Mouse (Mus musculus) ovary, postnatal 14 days (tissue): ENCODE measurements around the gene Xylb.
"Not testable (repeated sequence)": the region's sequence is repeated elsewhere in the genome, so short reads cannot be mapped to it uniquely, and the experiment has no call there.

Source experiments
- DNase-seq: peaks from one replicate; pipeline ENCODE4 v3.0.0; 2022; ENCODE audit warnings: low spot score

The Xylb gene

GRCm38 (mm10) chr9:119340909-119341816 lies 16.0 kb upstream of the Xylb start, which contains the start of gene Myd88:
Gene Myd88 (minus strand): TSS chr9:119341411.
- peak; percentile 85 for DNase-seq

DNA sequence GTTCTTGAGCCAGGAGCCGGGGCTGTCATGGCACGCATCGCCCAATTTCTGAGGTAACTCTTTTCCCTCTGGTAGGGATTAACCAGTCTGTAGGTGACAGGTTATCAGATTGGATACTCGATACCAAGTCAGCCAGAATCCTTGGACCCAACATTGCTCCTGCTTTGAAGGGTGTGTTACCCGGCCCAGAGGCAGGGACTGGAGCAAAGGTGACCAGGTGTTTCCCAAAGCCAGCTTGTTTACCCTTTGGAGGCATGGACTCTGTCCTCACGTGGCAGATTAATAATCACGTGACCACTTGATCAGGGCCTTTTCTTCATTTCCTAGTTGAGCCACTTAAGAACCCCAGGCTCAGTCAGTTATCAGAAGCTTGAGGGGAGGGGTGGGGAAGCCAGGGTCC lies 14.5 kb upstream of the Xylb start:
- DNase-seq: no peak

- no peak for DNase-seq
These were observed 10.8 kb upstream of the Xylb start for GRCm38 (mm10) chr9:119346376-119346775.

- DNase-seq: no peak
These were observed 6.7 kb upstream of the Xylb start for GRCm38 (mm10) chr9:119350531-119350930.

GRCm38 (mm10) chr9:119350947-119351705 lies 6.1 kb upstream of the Xylb start:
- DNase-seq: no peak

- DNase-seq: peak; percentile 76
These were observed 5.1 kb upstream of the Xylb start for GRCm38 (mm10) chr9:119352060-119352459.

- DNase-seq: no peak
These were observed 3.3 kb upstream of the Xylb start for GRCm38 (mm10) chr9:119353926-119354325.

- DNase-seq: no peak
These were observed 1.2 kb upstream of the Xylb start for GRCm38 (mm10) chr9:119355943-119356342.

DNA sequence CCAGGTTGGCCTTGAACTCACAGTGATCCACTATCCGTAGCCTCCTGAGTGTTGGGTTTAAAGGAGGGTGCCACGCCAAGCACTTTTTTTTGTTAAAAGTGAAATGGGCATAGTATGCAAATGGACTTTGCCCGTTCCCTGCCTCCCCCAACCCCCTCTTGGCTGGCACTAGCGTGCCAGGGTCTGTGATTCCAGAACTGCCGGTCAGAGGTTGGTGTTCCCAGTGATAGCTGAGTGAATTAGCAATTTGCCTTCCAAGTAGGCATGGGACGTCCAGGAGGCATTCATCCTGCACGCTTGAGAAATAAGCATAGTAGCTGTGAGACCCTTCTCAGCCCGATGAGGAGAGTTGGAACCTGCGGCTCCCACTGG lies 863 bp downstream of the Xylb start:
- DNase-seq: no peak

- DNase-seq: no peak
These were observed 4.2 kb downstream of the Xylb start for GRCm38 (mm10) chr9:119361416-119361815.

DNA sequence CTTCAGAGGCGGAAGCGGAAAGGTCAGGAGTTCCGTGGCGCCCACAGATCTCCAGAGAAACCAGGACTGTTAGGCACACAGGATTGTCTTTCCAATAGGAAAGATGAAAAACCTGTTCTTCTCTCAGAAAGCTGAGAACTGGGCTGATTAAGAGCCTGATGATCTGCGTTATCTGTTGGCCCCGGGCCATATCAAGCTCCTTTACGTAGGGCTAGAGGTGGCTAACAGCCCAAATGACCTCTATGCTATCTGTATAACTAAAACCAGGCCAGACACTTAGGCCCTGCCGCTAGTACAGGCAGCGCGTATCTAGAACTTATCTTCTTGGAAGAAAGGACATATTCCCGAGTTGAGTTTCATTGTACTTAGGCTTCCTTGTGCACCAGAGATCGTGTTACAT lies 6.0 kb downstream of the Xylb start:
- no peak for DNase-seq

DNA sequence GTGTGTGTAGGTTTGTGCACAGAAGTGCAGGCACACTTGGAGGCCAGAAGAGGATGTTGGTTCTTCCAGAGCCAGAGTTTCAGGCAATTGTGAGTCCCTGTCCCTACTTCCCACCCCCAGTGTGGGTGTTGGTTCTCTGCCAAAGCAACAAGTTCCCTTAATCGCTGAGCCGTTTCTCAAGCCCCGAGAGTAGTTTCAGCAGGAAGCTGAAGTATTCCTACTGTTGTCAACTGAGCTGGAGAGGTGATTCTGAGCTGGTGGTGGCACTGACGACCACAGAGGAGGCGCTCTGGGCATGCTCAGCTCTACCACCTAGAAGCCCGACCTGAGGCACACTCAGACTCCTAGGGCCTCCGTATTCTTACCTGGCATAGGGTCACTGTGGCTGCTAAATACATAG lies 8.1 kb downstream of the Xylb start, which contains the start of gene Slc22a14:
Slc22a14 (minus strand) TSS at position 270 of the 400 bp plus-strand sequence.
- no peak for DNase-seq

- DNase-seq: no peak
These were observed 11.2 kb downstream of the Xylb start for GRCm38 (mm10) chr9:119368367-119368766.

DNA sequence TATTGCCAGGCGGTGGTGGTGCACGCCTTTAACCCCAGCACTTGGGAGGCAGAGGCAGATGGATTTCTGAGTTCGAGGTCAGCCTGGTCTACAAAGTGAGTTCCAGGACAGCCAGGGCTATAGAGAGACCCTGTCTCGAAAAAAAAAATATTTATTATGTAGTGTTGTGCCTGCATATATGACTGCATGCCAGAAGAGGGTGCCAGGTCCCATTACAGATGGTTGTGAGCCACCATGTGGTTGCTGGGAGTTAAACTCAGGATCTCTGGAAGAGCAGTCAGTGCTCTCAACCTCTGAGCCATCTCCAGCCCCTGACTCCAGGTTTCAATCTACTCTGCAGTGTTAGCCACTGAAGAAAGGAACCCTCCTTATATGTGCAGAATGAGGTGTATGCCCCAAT lies 13.6 kb downstream of the Xylb start:
- not testable (repeated sequence) for DNase-seq

DNA sequence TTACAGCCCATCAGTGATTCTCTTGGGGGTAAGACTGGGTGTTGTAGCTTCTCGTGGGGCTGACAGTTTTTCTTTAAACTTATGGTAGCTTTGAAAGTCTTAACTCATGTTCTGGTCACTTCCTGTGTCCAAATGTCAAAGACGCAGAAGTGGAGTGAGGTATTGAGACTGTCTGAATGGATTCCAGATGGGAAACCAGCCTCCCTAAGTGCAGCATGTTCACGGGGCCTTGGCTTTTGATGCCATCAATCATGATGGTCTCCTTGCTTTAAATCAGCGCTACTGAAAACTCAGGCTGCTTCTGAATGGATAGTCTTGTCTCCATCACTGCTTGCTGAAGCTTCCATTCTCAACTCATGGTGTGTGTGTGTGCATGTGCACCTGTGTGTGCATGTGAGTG lies 14.1 kb downstream of the Xylb start:
- no peak for DNase-seq

GRCm38 (mm10) chr9:119375008-119375407 lies 17.8 kb downstream of the Xylb start:
- no peak for DNase-seq

GRCm38 (mm10) chr9:119375556-119375955 lies 18.4 kb downstream of the Xylb start:
- DNase-seq: no peak

GRCm38 (mm10) chr9:119378231-119378630 lies 21.1 kb downstream of the Xylb start:
- DNase-seq: no peak

DNA sequence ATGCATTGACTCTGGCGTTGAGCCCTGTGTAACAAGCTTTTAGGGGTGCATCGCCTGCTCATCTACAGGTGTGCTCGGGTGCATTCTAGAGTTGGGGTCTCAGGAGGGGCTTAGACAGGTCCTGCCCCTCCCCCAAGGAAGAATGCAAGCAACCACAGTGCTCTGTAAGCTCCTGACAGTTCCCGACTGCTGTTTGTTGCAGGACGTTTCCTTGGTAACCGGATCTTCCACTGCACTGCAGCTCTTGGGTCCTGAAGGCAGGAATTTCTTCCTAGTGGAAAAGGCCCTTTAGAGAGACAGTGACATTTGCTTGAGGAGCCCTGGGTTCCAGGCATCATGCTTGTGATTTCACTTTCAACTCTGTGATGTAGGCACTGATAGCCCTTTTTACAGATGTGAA lies 25.4 kb downstream of the Xylb start:
- DNase-seq: no peak

DNA sequence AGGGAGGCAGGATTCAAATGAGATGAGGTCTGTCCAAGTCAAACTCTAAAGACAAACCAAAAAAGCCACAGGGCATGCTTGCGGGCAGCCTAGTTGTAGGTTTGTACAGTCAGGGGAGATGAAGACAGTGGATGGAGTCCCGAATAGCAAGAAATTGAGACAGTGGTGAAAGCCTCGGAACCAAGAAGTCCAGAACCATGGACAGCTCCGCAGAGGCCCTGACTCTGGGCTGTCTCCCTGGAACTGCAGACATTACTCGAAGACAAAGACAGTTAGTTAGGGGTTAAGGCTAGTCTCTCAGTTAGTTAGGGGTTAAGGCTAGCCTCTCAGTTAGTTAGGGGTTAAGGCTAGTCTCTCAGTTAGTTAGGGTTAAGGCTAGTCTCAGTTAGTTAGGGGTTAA lies 31.8 kb downstream of the Xylb start:
- DNase-seq: peak; percentile 18

- DNase-seq: no peak
These were observed 33.0 kb downstream of the Xylb start for GRCm38 (mm10) chr9:119390214-119390613.

DNA sequence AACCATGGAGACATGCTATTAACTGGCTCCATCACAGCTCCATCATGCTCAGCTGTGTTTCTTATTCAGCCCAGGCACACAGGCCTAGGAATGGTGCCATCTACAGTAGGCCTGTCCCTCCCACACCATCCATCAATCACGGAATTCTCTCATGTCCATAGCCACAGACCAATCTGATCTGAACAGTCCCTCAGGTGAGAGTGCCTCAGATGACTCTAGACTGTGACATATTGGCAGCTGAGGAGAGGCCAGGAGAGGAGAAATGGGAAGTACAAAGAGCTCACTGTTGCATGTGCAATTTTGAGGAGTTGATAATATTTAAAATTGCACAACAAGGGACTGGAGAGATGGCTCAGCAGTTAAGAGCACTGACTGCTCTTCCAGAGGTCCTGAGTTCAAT lies 37.6 kb downstream of the Xylb start:
- no peak for DNase-seq

DNA sequence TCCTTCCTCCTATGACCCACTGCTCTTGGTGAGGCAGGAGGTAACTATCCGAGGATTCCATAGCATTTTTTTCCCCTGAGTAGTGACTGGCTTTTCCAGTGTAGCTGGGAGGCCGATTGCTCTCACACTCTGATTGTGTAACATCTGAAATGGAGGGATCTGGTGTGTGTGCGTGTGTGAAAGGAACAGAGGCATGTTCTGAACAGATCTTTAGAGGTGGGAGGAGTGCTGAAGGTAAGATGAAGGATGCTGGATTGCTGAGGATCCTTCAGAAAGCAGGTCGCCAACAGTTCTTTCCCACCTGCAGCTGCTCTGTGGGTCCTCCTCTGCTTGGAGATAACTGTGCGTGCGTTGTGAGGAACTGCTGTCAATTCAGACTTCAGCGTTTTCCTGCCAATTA lies 44.2 kb downstream of the Xylb start:
- no peak for DNase-seq
